Comparison of ENCODE assay signal across 14 mouse cellular contexts in genomic region chr3:144761454-144761853, GRCm38 (mm10). TPM values are rescaled to one million over a fixed set of nuclear protein-coding genes. Genes with fewer than 3 reads are reported as not detected.
DNase-seq lines count a peak whose midpoint lies in the region; ATAC-seq and TF ChIP-seq lines count a peak whose summit lies in the region.
"Had no signal": no experiment of that assay in that cellular context is flagged by ENCODE, and none has a peak within 500 bp of the region (broad histone marks: within the 10 kb centered on the region; RNA-seq: fewer than 3 reads in every experiment).

No protein-coding gene starts in this region.

- H3K4me3 ChIP-seq in kidney, embryonic 16.5 days (ENCODE audit: low read length): peak overlapping the region; percentile 2; the same call in 1 of the 2 replicates
- H3K4me3 ChIP-seq in embryonic fibroblast, embryonic 13.5 days (ENCODE audit: insufficient read depth, low read length): no peak overlapping the region
- H3K4me3 ChIP-seq: midbrain, embryonic 12.5 days had no signal

- H3K4me1 ChIP-seq in kidney, embryonic 16.5 days (ENCODE audit: insufficient read depth, low read length): peaks cover 9% of the 10 kb centered on the region; the same call in 1 of the 2 replicates
- H3K4me1 ChIP-seq in embryonic fibroblast, embryonic 13.5 days (ENCODE audit: control insufficient read depth, insufficient read depth, low read length): peaks cover 3% of the 10 kb centered on the region; the same call in 1 of the 2 replicates
- H3K4me1 ChIP-seq: midbrain, embryonic 12.5 days had no signal

- 16% methylated on average over 6 of the region's 6 CpGs for WGBS in kidney, embryonic 16.5 days

- H3K9me3 ChIP-seq in kidney, embryonic 16.5 days (ENCODE audit: low read length): no peaks in the 10 kb centered on the region
- H3K9me3 ChIP-seq: midbrain, embryonic 12.5 days had no signal

- no peak overlapping the region for H3K9ac ChIP-seq in kidney, embryonic 16.5 days (replicated peaks; ENCODE audit: low read length)
- H3K9ac ChIP-seq: midbrain, embryonic 12.5 days had no signal

- TF ChIP-seq POLR2A in embryonic fibroblast, embryonic 13.5 days (IDR thresholded peaks at IDR 0.05; ENCODE audit: low read depth, low read length): no peak

- H3K27me3 ChIP-seq in kidney, embryonic 16.5 days (ENCODE audit: insufficient read depth, low read length): no peaks in the 10 kb centered on the region
- H3K27me3 ChIP-seq: midbrain, embryonic 12.5 days had no signal

- ATAC-seq in kidney, embryonic 16.5 days (ENCODE audit: low FRiP score, low TSS enrichment): peak; percentile 49; the same call in 1 of the 2 replicates
- ATAC-seq: hindbrain, postnatal 0 days had no signal

- H3K4me2 ChIP-seq in kidney, embryonic 16.5 days (replicated peaks; ENCODE audit: low read depth, low read length): peak overlapping the region; percentile 36
- H3K4me2 ChIP-seq: midbrain, embryonic 12.5 days had no signal

- H3K27ac ChIP-seq in kidney, embryonic 16.5 days (ENCODE audit: low read length): peak overlapping the region; percentile 68; the same call in 1 of the 2 replicates
- H3K27ac ChIP-seq in embryonic fibroblast, embryonic 13.5 days (ENCODE audit: insufficient read depth, low read length): peak overlapping the region; percentile 47
- H3K27ac ChIP-seq: hindbrain, postnatal 0 days; midbrain, embryonic 12.5 days had no signal

- DNase-seq in embryo, embryonic 10.5 days (ENCODE audit: low spot score): peak; percentile 7
- no peak for DNase-seq in embryo, embryonic 10 days (ENCODE audit: low spot score)
- DNase-seq in kidney, postnatal 36 days: no peak
- DNase-seq in lung, postnatal 36 days: peak; percentile 9
- DNase-seq in cerebellum, adult 11-12 months: no peak
- DNase-seq in frontal cortex, adult 2 months (ENCODE audit: extremely low spot score in 1 of 2, low spot score in 1 of 2): no peak
- DNase-seq: adrenal gland, postnatal 36 days; cerebellum, adult 11 months; heart, adult 11 months; thymus, adult 18-20 months had no signal

- H3K36me3 ChIP-seq in kidney, embryonic 16.5 days (ENCODE audit: insufficient read depth, low read length): no peaks in the 10 kb centered on the region
- H3K36me3 ChIP-seq: midbrain, embryonic 12.5 days had no signal

- no peak for TF ChIP-seq CTCF in embryonic fibroblast, embryonic 13.5 days (IDR thresholded peaks at IDR 0.05; ENCODE audit: borderline replicate concordance, insufficient read depth, low read length)

RNA-seq across cellular contexts. Expression of gene Clca3a1, which starts 0.7 kb away (rescaled TPM):
- polyA plus RNA-seq in kidney, embryonic 16.5 days (2015; fragmentation: Nextera tagmentation; extraction: Ambion mirVana): 13.0 and 13.9 TPM in 2 replicates
- 17.2 and 26.1 TPM in 2 replicates for polyA plus RNA-seq in embryonic fibroblast, embryonic 13.5 days (2011; ENCODE audit: insufficient read length, low read depth, missing spikeins)
- 4.6 and 8.8 TPM in 2 replicates for polyA plus RNA-seq in frontal cortex, adult 2 months (2012; rRNA removed)

RNA-seq across cellular contexts. Expression of gene Sh3glb1, which starts 41.3 kb away (rescaled TPM):
- 87.8 and 94.9 TPM in 2 replicates for polyA plus RNA-seq in kidney, embryonic 16.5 days (2015; fragmentation: Nextera tagmentation; extraction: Ambion mirVana)
- polyA plus RNA-seq in embryonic fibroblast, embryonic 13.5 days (2011; ENCODE audit: insufficient read length, low read depth, missing spikeins): 253 and 269 TPM in 2 replicates
- polyA plus RNA-seq in frontal cortex, adult 2 months (2012; rRNA removed): 31.0 and 32.3 TPM in 2 replicates

RNA-seq across cellular contexts. Expression of gene Clca3a2, which starts 57.8 kb away (rescaled TPM):
- polyA plus RNA-seq in kidney, embryonic 16.5 days (2015; fragmentation: Nextera tagmentation; extraction: Ambion mirVana): 0.10 and 0.49 TPM in 2 replicates
- 0.42 TPM in 1 of 2 replicates, not detected in the other for polyA plus RNA-seq in embryonic fibroblast, embryonic 13.5 days (2011; ENCODE audit: insufficient read length, low read depth, missing spikeins)
- polyA plus RNA-seq in frontal cortex, adult 2 months (2012; rRNA removed): 0.53 and 0.74 TPM in 2 replicates
- polyA plus RNA-seq: midbrain, embryonic 12.5 days had no signal

Comparison
In these comparisons a context has a peak if more than half of its experiments do, and no peak if none do; other contexts are left out.
1. DNase-seq: peak in embryo, embryonic 10.5 days (single experiment) and lung, postnatal 36 days (single experiment); none in embryo, embryonic 10 days (single experiment), kidney, postnatal 36 days (0 of 2), cerebellum, adult 11-12 months (single experiment) and frontal cortex, adult 2 months (0 of 2).